Mouse (Mus musculus): ENCODE results near the gene Gnb1.

GRCm38 (mm10) chr4:155593780-155594179, 102.6 kb downstream of the Gnb1 start:
- TF ChIP-seq POLR2A (IDR thresholded peaks at IDR 0.05; ENCODE audit: control insufficient read depth in 1 of 2, insufficient read depth in 1 of 2, low read depth in 1 of 2, low read length in 2 of 2, poor library complexity in 1 of 2) (no peak), CTCF (IDR thresholded peaks at IDR 0.05 in 2 of 3, conservative IDR thresholded peaks at IDR 0.05 in 1 of 3; ENCODE audit: control insufficient read depth in 1 of 3, insufficient read depth in 1 of 3, low read depth in 2 of 3, low read length in 3 of 3, poor library complexity in 1 of 3, severe bottlenecking in 1 of 3) (no peak), BHLHE40 (IDR thresholded peaks at IDR 0.05; ENCODE audit: borderline replicate concordance, low read depth, low read length) (no peak), ZC3H11A (IDR thresholded peaks at IDR 0.05; ENCODE audit: low read depth, low read length) (no peak), ZKSCAN1 (IDR thresholded peaks at IDR 0.05; ENCODE audit: low read depth, low read length) (no peak), POLR2AphosphoS2 (IDR thresholded peaks at IDR 0.05; ENCODE audit: low read length) (no peak), SIN3A (IDR thresholded peaks at IDR 0.05; ENCODE audit: low read length) (no peak), GATA1 (IDR thresholded peaks at IDR 0.05; ENCODE audit: low read depth, low read length) (no peak)

Data from MEL (cell line).